Mouse (Mus musculus): ENCODE measurements around the gene Zfp119b. TPM values are rescaled to one million over a fixed set of nuclear protein-coding genes. Genes with fewer than 3 reads are reported as not detected.

Zfp119b gene
- total and polyA plus RNA-seq, 3 experiments = 3.9 to 13.6 (median 6.5) TPM

DNA sequence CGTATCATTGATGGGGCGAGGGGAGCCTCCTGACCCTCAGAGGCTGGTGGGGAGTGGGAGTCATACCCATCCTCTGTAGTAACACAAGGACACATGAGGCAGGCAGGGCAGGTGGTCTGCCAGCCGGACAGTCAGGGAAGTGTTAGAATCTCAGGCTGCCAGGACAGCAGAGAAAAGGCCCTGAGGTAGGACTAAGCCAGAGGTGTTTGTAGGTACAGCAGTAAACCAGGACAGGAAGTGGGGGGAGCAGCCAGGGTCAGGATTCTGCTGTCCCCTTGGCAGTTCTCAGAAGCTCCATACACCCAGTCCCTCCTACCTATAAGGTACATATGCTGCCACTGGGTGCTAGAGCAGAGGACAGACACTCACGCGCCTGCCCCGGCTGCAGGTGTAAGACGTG, 12.3 kb upstream of the Zfp119b start:
- dilution Hi-C loops (cut with MboI; ENCODE audit: extremely low pct_ligation_motif_present, extremely low pct_unique_long_range_greater_than_20kb, low sequenced_read_pairs) (no loop called here), in situ Hi-C loops (cut with MboI; ENCODE audit: low pct_ligation_motif_present, low pct_unique_long_range_greater_than_20kb, low sequenced_read_pairs) (no loop called here)
- Histone ChIP-seq H3K27me3 (replicated peaks) (no peaks in the 10 kb centered on the region), H3K4me3 (replicated peaks in 1 of 3; ENCODE audit: low read depth in 2 of 3, low read length in 2 of 3, poor library complexity in 1 of 3) (no peak overlapping the region), H3K79me2 (replicated peaks; ENCODE audit: control insufficient read depth, extremely low read depth, insufficient read depth, poor library complexity, severe bottlenecking) (peaks cover 4% of the 10 kb centered on the region; the same call in 1 of the 2 replicates), H3K9me3 (replicated peaks; ENCODE audit: low read length) (no peaks in the 10 kb centered on the region), H3K27ac (ENCODE audit: insufficient read depth, low read depth) (peak overlapping the region; percentile 8; the same call in 1 of the 2 replicates), H3K4me2 (ENCODE audit: insufficient read depth, low read depth, poor library complexity, severe bottlenecking) (no peak overlapping the region), H3K36me3 (replicated peaks in 1 of 2; ENCODE audit: control insufficient read depth in 1 of 2, insufficient read depth in 1 of 2, low read length in 1 of 2) (peaks cover 46 to 71% of the 10 kb centered on the region in 2 experiments), H3K9ac (ENCODE audit: insufficient read depth, low read depth) (no peak overlapping the region), H3K4me1 (ENCODE audit: control insufficient read depth in 1 of 2, insufficient read depth in 2 of 2) (peaks cover 19 to 37% of the 10 kb centered on the region in 2 experiments)
- no peak for DNase-seq (ENCODE audit: extremely low read depth)
- TF ChIP-seq HCFC1 (IDR thresholded peaks at IDR 0.05; ENCODE audit: low read depth, low read length) = no peak
- no peak for TF ChIP-seq CTCF (conservative IDR thresholded peaks at IDR 0.05 in 1 of 2, IDR thresholded peaks at IDR 0.05 in 1 of 2; ENCODE audit: low read depth in 2 of 2, low read length in 2 of 2)
- no peak for TF ChIP-seq POLR2A (IDR thresholded peaks at IDR 0.05; ENCODE audit: low read depth, low read length)
- TF ChIP-seq EP300 (IDR thresholded peaks at IDR 0.05; ENCODE audit: low read length) = no peak
- TF ChIP-seq CHD1 (IDR thresholded peaks at IDR 0.05; ENCODE audit: low read depth, low read length) = no peak
- TF ChIP-seq ZMIZ1 (IDR thresholded peaks at IDR 0.05; ENCODE audit: low read depth, low read length) = no peak
- no peak for TF ChIP-seq SMC3 (IDR thresholded peaks at IDR 0.05; ENCODE audit: low read depth, low read length)
- TF ChIP-seq ZC3H11A (IDR thresholded peaks at IDR 0.05; ENCODE audit: low read depth, low read length) = no peak
- no peak for TF ChIP-seq BHLHE40 (IDR thresholded peaks at IDR 0.05; ENCODE audit: low read depth, low read length)
- TF ChIP-seq IRF4 (IDR thresholded peaks at IDR 0.05; ENCODE audit: low read depth, low read length) = no peak
- no peak for TF ChIP-seq MYC (IDR thresholded peaks at IDR 0.05; ENCODE audit: low read depth, low read length)

DNA sequence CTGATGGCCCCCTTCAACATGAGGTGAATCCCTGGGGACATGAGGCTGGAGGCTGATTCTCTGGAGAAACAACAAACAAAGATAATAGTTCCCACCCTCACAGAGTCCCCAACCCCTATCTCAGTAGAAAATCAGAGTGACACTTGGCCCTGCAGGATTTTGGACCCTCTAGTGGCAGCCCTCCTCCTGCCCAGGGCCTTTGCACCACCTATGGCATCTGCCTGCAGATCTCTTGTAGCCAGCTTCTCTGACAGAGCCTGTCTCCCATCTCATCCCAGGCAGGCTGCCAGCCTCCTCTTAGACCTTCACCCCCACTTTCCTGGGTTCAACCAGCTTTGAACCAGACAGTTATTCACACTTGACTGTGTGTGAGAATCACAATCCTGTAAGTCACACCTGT, 11.5 kb upstream of the Zfp119b start:
- Histone ChIP-seq H3K27ac (ENCODE audit: insufficient read depth, low read depth) (no peak overlapping the region), H3K9ac (ENCODE audit: insufficient read depth, low read depth) (no peak overlapping the region), H3K36me3 (replicated peaks in 1 of 2; ENCODE audit: control insufficient read depth in 1 of 2, insufficient read depth in 1 of 2, low read length in 1 of 2) (peaks cover 49 to 72% of the 10 kb centered on the region in 2 experiments), H3K4me2 (ENCODE audit: insufficient read depth, low read depth, poor library complexity, severe bottlenecking) (no peak overlapping the region), H3K79me2 (replicated peaks; ENCODE audit: control insufficient read depth, extremely low read depth, insufficient read depth, poor library complexity, severe bottlenecking) (peaks cover 11% of the 10 kb centered on the region), H3K27me3 (replicated peaks) (no peaks in the 10 kb centered on the region), H3K4me1 (ENCODE audit: control insufficient read depth in 1 of 2, insufficient read depth in 2 of 2) (peaks cover 27 to 46% of the 10 kb centered on the region in 2 experiments), H3K9me3 (replicated peaks; ENCODE audit: low read length) (no peaks in the 10 kb centered on the region), H3K4me3 (replicated peaks in 1 of 3; ENCODE audit: low read depth in 2 of 3, low read length in 2 of 3, poor library complexity in 1 of 3) (no peak overlapping the region)
- DNase-seq (ENCODE audit: extremely low read depth) = no peak
- TF ChIP-seq ELF1 (IDR thresholded peaks at IDR 0.05; ENCODE audit: low read depth, low read length) = no peak
- TF ChIP-seq JUND (conservative IDR thresholded peaks at IDR 0.05; ENCODE audit: low read depth, low read length) = no peak
- no peak for TF ChIP-seq CHD1 (IDR thresholded peaks at IDR 0.05; ENCODE audit: low read depth, low read length)
- no peak for TF ChIP-seq PAX5 (IDR thresholded peaks at IDR 0.05; ENCODE audit: low read length)
- TF ChIP-seq HCFC1 (IDR thresholded peaks at IDR 0.05; ENCODE audit: low read depth, low read length) = no peak
- TF ChIP-seq GABPA (IDR thresholded peaks at IDR 0.05; ENCODE audit: insufficient replicate concordance, low read depth, low read length) = no peak
- in situ Hi-C loops (cut with MboI; ENCODE audit: low pct_ligation_motif_present, low pct_unique_long_range_greater_than_20kb, low sequenced_read_pairs) = no loop called here
- dilution Hi-C loops (cut with MboI; ENCODE audit: extremely low pct_ligation_motif_present, extremely low pct_unique_long_range_greater_than_20kb, low sequenced_read_pairs) = no loop called here
